Mouse (Mus musculus): ENCODE data around the gene Acbd7. TPM values are rescaled to one million over a fixed set of nuclear protein-coding genes. Genes with fewer than 3 reads are reported as not detected.

The Acbd7 gene
- polyA plus RNA-seq, 1 experiment from 2014 or later, result 0.66 TPM

DNA sequence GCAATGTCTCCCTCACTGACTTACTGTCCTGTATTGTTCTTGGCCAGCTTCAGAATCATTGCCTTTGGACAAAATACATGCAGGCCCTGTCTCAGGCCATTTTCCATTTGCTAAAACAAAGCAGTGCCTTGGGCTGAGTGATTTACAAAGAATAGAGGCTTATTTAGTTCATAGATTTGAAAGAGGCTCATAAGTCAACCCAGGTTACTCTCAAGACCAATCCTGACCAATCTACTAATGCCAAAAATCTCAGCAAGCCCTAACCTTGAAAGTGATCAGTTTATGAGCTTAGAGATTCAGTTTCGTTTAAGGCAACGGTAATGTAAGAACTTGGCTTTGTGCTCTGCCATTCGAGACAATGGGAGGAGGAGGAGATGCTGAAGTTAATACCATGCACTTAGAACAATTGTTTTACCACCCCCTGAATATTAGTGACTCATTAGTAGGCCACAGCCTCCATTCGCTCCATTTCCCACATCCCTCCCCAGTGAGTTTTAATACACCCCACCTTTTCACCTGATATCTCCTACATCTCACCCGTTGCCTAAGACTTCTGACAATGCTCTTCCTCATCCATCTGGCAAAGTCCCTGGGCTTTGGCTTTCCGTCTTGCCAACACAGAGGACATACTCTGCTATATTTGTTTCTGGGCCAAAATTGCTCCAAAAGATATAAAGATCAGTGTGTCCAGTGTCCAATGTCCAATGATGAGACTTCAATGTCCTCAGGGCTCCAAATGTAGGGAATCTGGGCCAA is 51.3 kb downstream of the Acbd7 start:
- Histone ChIP-seq H3K27ac (replicated peaks) (no peak overlapping the region), H3K36me3 (replicated peaks) (no peaks in the 10 kb centered on the region), H3K9me3 (replicated peaks) (no peaks in the 10 kb centered on the region), H3K4me3 (replicated peaks) (no peak overlapping the region), H3K27me3 (no peaks in the 10 kb centered on the region), H3K4me1 (replicated peaks) (no peaks in the 10 kb centered on the region), H3K9ac (no peak overlapping the region), H3K4me2 (no peak overlapping the region)
- ATAC-seq (ENCODE audit: insufficient read depth), result no peak
- WGBS (ENCODE audit: insufficient replicate concordance), result 55% methylated on average over 6 of the region's 6 CpGs

Other genes starting within 250 kb of the Acbd7 start
- 2.8 and 3.2 TPM in 2 replicates for gene Fam171a1, start 221.9 kb upstream of the Acbd7 start, polyA plus RNA-seq (2015; fragmentation: Nextera tagmentation; extraction: Ambion mirVana)
- gene Nmt2, start 52.0 kb upstream of the Acbd7 start, polyA plus RNA-seq (2015; fragmentation: Nextera tagmentation; extraction: Ambion mirVana), result 13.2 and 14.2 TPM in 2 replicates
- gene Rpp38, start 3.5 kb upstream of the Acbd7 start, polyA plus RNA-seq (2015; fragmentation: Nextera tagmentation; extraction: Ambion mirVana), result 6.7 and 7.2 TPM in 2 replicates
- gene Olah, start 61.0 kb downstream of the Acbd7 start, polyA plus RNA-seq (2015; fragmentation: Nextera tagmentation; extraction: Ambion mirVana), result not detected in 2 replicates
- 0.26 TPM in 1 of 2 replicates, not detected in the other for gene Meig1, start 86.5 kb downstream of the Acbd7 start, polyA plus RNA-seq (2015; fragmentation: Nextera tagmentation; extraction: Ambion mirVana)
- gene Dclre1c, start 88.0 kb downstream of the Acbd7 start, polyA plus RNA-seq (2015; fragmentation: Nextera tagmentation; extraction: Ambion mirVana), result 4.3 and 4.9 TPM in 2 replicates
- 5.0 and 5.8 TPM in 2 replicates for gene Suv39h2, start 138.9 kb downstream of the Acbd7 start, polyA plus RNA-seq (2015; fragmentation: Nextera tagmentation; extraction: Ambion mirVana)
- 1.6 and 1.7 TPM in 2 replicates for gene Gm45902, start 176.6 kb downstream of the Acbd7 start, polyA plus RNA-seq (2015; fragmentation: Nextera tagmentation; extraction: Ambion mirVana)
- 65.2 and 66.0 TPM in 2 replicates for gene Hspa14, start 176.6 kb downstream of the Acbd7 start, polyA plus RNA-seq (2015; fragmentation: Nextera tagmentation; extraction: Ambion mirVana)
- gene Cdnf, start 176.9 kb downstream of the Acbd7 start, polyA plus RNA-seq (2015; fragmentation: Nextera tagmentation; extraction: Ambion mirVana), result 0.08 and 0.15 TPM in 2 replicates
- gene Fam107b, start 234.3 kb downstream of the Acbd7 start, polyA plus RNA-seq (2015; fragmentation: Nextera tagmentation; extraction: Ambion mirVana), result 18.3 and 20.1 TPM in 2 replicates